Mouse (Mus musculus) embryonic fibroblast, embryonic 13.5 days (primary cell): ENCODE results near the gene Tmie.

Experiments
- CTCF ChIP-seq: IDR thresholded peaks from 2 replicates; pipeline ENCODE4 v1.5.1; 2011; ENCODE audit warnings: mild to moderate bottlenecking, control low read depth, low read length, moderate library complexity, borderline replicate concordance; ENCODE audit not compliant: insufficient read depth
- POLR2A ChIP-seq: IDR thresholded peaks from 2 replicates; pipeline ENCODE4 v1.6.1; 2011; ENCODE audit warnings: low read depth, mild to moderate bottlenecking, control low read depth, low read length, moderate library complexity

- TF ChIP-seq CTCF (no peak), POLR2A (no peak)
Measured at GRCm38 (mm10) chr9:110877888-110878287, 2.0 kb downstream of the Tmie start.
